Comparison of ENCODE assay signal across 9 mouse cellular contexts in the genomic region with DNA sequence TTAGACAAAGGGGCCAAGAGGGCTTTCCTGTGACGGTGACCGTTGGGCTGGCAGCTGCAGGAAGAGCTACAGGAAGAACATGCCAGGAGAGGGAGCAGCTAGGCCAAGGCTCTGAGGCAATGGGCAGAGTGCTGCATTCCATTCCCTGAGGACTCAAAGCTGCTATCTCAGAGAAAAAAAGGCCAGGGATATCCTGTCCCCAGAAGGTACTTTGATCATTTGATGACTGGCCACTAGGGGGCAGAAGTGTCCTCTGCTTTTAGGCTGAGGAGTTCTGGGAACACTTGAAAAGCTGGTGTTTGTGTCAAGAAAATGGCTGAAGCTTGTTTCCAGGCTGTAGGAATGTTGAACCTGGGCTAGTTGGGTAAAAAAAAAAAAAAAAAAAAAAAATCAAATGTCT. TPM values are rescaled to one million over a fixed set of nuclear protein-coding genes. Genes with fewer than 3 reads are reported as not detected.
A peak's percentile ranks its signal among the peaks of the same experiment; 100 is the strongest.
DNase-seq lines count a peak whose midpoint lies in the region; ATAC-seq lines count a peak whose summit lies in the region.
"Had no signal": no experiment of that assay in that cellular context is flagged by ENCODE, and none has a peak within 500 bp of the region (broad histone marks: within the 10 kb centered on the region; RNA-seq: fewer than 3 reads in every experiment).

No protein-coding gene starts in this region.

- H3K9me3 ChIP-seq in hindbrain, embryonic 16.5 days (ENCODE audit: control insufficient read depth, low read length), result no peaks in the 10 kb centered on the region
- H3K9me3 ChIP-seq: liver, embryonic 15.5 days had no signal

- H3K9ac ChIP-seq in hindbrain, embryonic 16.5 days (ENCODE audit: low read depth, low read length), result no peak overlapping the region
- H3K9ac ChIP-seq: liver, embryonic 15.5 days had no signal

- H3K4me1 ChIP-seq in hindbrain, embryonic 16.5 days (ENCODE audit: control insufficient read depth, insufficient read depth, low read depth, low read length), result no peaks in the 10 kb centered on the region
- H3K4me1 ChIP-seq: liver, embryonic 15.5 days had no signal

- no peaks in the 10 kb centered on the region for H3K27me3 ChIP-seq in hindbrain, embryonic 16.5 days (replicated peaks; ENCODE audit: control insufficient read depth, insufficient read depth, low read length)
- H3K27me3 ChIP-seq: liver, embryonic 15.5 days had no signal

- H3K27ac ChIP-seq in hindbrain, embryonic 16.5 days (ENCODE audit: low read depth, low read length), result no peak overlapping the region
- H3K27ac ChIP-seq: liver, embryonic 15.5 days had no signal

- H3K36me3 ChIP-seq in hindbrain, embryonic 16.5 days (ENCODE audit: control insufficient read depth, insufficient read depth, low read length), result no peaks in the 10 kb centered on the region
- H3K36me3 ChIP-seq: liver, embryonic 15.5 days had no signal

- peak; percentile 90 for DNase-seq in R1 (ENCODE audit: low read depth, low spot score)
- DNase-seq in cerebellum, adult 9-10 months, result peak; percentile 87
- peak; percentile 58 to 84 for DNase-seq in frontal cortex, postnatal 25 days (ENCODE audit: low spot score in 2 of 2)
- peak; percentile 63 to 76 for DNase-seq in layer of hippocampus, postnatal 36 days
- peak; percentile 73 for DNase-seq in right cerebral cortex, postnatal 36 days (ENCODE audit: low spot score in 2 of 2)

- H3K4me2 ChIP-seq in hindbrain, embryonic 16.5 days (ENCODE audit: low read length), result no peak overlapping the region
- H3K4me2 ChIP-seq: liver, embryonic 15.5 days had no signal

- no peak overlapping the region for H3K4me3 ChIP-seq in hindbrain, embryonic 16.5 days (ENCODE audit: low read length)
- H3K4me3 ChIP-seq: liver, embryonic 15.5 days had no signal

- ATAC-seq in hindbrain, embryonic 16.5 days, result peak; percentile 75
- ATAC-seq in megakaryocyte progenitor cell, adult 5-6 weeks (replicated peaks; ENCODE audit: poor library complexity), result peak; percentile 55; the same call in 1 of the 2 replicates
- no peak for ATAC-seq in activated CD4-positive, CD25-positive, alpha-beta regulatory T cell, adult 4 months

- 42% methylated on average over 2 of the region's 2 CpGs for WGBS in hindbrain, embryonic 16.5 days

RNA-seq across cellular contexts. Expression of gene Rab7b, which starts 23.9 kb away (rescaled TPM):
- 1.1 and 1.2 TPM in 2 replicates for polyA plus RNA-seq in hindbrain, embryonic 16.5 days (2015; fragmentation: Nextera tagmentation; extraction: Ambion mirVana)
- 1 to 10 TPM; 2.5 to 2.7 TPM for total RNA-seq in layer of hippocampus, postnatal 36 days (2021)
- 5.8 and 7.7 TPM in 2 replicates for total RNA-seq in megakaryocyte progenitor cell, adult 5-6 weeks (2015)
- 31.1 and 43.2 TPM in 2 replicates for total RNA-seq in megakaryocyte progenitor cell, adult 5-6 weeks (2017)
- not detected for polyA plus RNA-seq in activated CD4-positive, CD25-positive, alpha-beta regulatory T cell, adult 4 months (2017; shearing (Covaris generic))

RNA-seq across cellular contexts. Expression of gene Slc26a9, which starts 31.4 kb away (rescaled TPM):
- polyA plus RNA-seq in hindbrain, embryonic 16.5 days (2015; fragmentation: Nextera tagmentation; extraction: Ambion mirVana), result 0.15 and 0.18 TPM in 2 replicates
- total RNA-seq in layer of hippocampus, postnatal 36 days (2021), result under 1 TPM; 0.12 to 0.15 TPM
- total RNA-seq in megakaryocyte progenitor cell, adult 5-6 weeks (2015), result 0.02 and 0.25 TPM in 2 replicates
- 0.14 TPM in 1 of 2 replicates, not detected in the other for total RNA-seq in megakaryocyte progenitor cell, adult 5-6 weeks (2017)
- polyA plus RNA-seq in activated CD4-positive, CD25-positive, alpha-beta regulatory T cell, adult 4 months (2017; shearing (Covaris generic)), result not detected
- polyA plus RNA-seq: liver, embryonic 15.5 days had no signal
